Mouse (Mus musculus): ENCODE measurements around the gene Aadac. TPM values are rescaled to one million over a fixed set of nuclear protein-coding genes. Genes with fewer than 3 reads are reported as not detected.

Gene Aadac
- polyA plus RNA-seq, 1 experiment from 2014 or later = 9.8 TPM

DNA sequence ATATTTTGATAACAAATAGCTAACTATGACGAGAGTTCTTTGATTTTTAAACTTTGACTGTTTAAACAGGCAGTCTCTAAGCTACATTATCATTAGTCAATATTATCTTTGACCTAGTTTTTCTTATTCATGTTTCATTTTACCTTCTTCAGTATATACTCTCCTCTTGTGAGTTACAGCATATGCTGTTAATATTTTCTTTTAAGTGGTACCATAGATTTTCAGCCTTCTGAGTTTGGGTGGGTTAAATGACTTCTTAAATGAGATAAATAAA is 32.2 kb downstream of the Aadac start:
- Histone ChIP-seq H3K4me1 (ENCODE audit: control insufficient read depth, insufficient read depth, low read length) (no peaks in the 10 kb centered on the region), H3K27ac (ENCODE audit: low read depth, low read length) (no peak overlapping the region), H3K4me3 (ENCODE audit: low read length) (no peak overlapping the region), H3K4me2 (replicated peaks; ENCODE audit: low read depth, low read length) (no peak overlapping the region), H3K9ac (ENCODE audit: low read depth, low read length) (no peak overlapping the region), H3K9me3 (ENCODE audit: control insufficient read depth, low read length) (no peaks in the 10 kb centered on the region), H3K36me3 (ENCODE audit: control insufficient read depth, insufficient read depth, low read length) (no peaks in the 10 kb centered on the region), H3K27me3 (ENCODE audit: control insufficient read depth, insufficient read depth, low read length) (no peaks in the 10 kb centered on the region)
- no peak for ATAC-seq (ENCODE audit: low FRiP score, low TSS enrichment)
- 58% methylated on average over 1 of the region's 1 CpGs for WGBS

DNA sequence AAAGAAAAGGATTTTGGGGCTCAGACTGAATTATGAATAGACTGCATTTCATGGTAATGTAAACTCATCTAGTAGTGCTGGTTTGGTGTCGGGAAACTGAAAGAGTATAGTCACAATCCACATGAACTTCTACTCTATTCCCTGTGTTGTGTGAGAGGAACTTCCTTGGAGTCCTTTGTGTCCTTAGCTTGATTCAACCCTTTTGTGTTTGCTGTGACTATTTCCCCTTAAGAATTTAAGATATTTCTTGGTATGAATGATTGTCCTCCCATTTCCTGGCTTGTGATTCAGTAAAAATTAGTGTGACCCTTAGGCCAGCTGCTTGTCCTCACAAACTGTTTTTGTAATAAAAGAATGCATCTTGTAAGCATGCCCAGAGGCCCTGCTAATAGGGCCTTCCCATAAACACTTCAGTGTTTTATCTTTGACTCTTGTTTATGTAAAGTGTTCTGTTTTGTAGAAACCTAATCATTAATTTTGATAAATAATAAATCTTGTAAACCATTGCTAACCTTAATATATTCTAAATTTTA is 53.4 kb downstream of the Aadac start:
- Histone ChIP-seq H3K9ac (ENCODE audit: low read depth, low read length) (no peak overlapping the region), H3K4me2 (replicated peaks; ENCODE audit: low read depth, low read length) (no peak overlapping the region), H3K27ac (ENCODE audit: low read depth, low read length) (peak overlapping the region; percentile 7; the same call in 1 of the 2 replicates), H3K27me3 (ENCODE audit: control insufficient read depth, insufficient read depth, low read length) (no peaks in the 10 kb centered on the region), H3K4me1 (ENCODE audit: control insufficient read depth, insufficient read depth, low read length) (no peaks in the 10 kb centered on the region), H3K9me3 (ENCODE audit: control insufficient read depth, low read length) (no peaks in the 10 kb centered on the region), H3K36me3 (ENCODE audit: control insufficient read depth, insufficient read depth, low read length) (no peaks in the 10 kb centered on the region), H3K4me3 (ENCODE audit: low read length) (no peak overlapping the region)
- ATAC-seq (ENCODE audit: low FRiP score, low TSS enrichment) = 0 out of 2 replicates have a peak, but pooled peaks have one; percentile 52
- WGBS = 75% methylated on average over 1 of the region's 1 CpGs

DNA sequence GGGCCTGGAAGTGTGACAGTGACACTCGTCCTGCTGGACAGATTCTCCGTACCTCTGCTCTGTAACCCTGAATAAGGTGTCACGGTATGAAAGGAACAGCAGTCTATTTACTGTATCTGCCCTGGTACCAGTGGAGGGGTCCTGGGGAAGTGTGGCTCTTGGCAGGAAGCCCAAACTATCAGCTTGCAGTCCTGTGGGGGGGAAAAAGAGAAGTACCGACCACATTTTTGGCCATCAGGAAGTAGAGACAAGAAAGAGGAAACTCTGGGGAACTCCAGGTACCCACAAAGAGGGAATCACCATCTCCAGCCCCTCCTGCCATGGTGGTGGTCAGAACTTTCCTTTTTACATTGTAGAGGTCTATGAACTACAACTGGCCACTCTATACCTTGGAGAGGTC is 55.1 kb downstream of the Aadac start:
- no peak overlapping the region for H3K4me3 ChIP-seq (ENCODE audit: low read length)
- no peaks in the 10 kb centered on the region for H3K27me3 ChIP-seq (ENCODE audit: control insufficient read depth, insufficient read depth, low read length)
- no peak overlapping the region for H3K4me2 ChIP-seq (replicated peaks; ENCODE audit: low read depth, low read length)
- no peaks in the 10 kb centered on the region for H3K4me1 ChIP-seq (ENCODE audit: control insufficient read depth, insufficient read depth, low read length)
- no peak overlapping the region for H3K9ac ChIP-seq (ENCODE audit: low read depth, low read length)
- 52% methylated on average over 4 of the region's 4 CpGs for WGBS
- no peak for ATAC-seq (ENCODE audit: low FRiP score, low TSS enrichment)
- no peak overlapping the region for H3K27ac ChIP-seq (ENCODE audit: low read depth, low read length)
- H3K36me3 ChIP-seq (ENCODE audit: control insufficient read depth, insufficient read depth, low read length) = no peaks in the 10 kb centered on the region
- H3K9me3 ChIP-seq (ENCODE audit: control insufficient read depth, low read length) = no peaks in the 10 kb centered on the region

DNA sequence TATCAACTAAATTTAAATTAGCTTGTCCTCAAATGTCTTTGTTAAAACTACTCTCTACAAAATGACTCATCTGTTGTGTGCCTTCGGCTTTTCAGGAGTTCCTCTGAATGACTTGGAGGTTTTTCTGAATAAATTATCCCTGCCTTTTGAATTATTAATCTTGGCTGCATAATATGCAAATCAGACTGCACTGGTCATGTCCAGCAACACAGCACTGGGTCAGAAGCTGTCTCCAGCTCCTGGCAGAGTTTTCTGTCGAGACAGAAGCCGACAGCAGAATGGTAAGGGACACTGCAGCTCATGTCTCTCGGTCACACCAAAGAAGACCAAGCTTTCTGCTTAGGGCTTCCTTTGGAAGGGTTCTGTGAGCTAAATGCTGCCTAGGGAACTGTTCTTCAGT is 56.1 kb downstream of the Aadac start, which contains the start of gene Sucnr1:
Gene Sucnr1 (plus strand): TSS at position 222 of the 400 bp plus-strand sequence.
- Histone ChIP-seq H3K36me3 (ENCODE audit: control insufficient read depth, insufficient read depth, low read length) (no peaks in the 10 kb centered on the region), H3K4me2 (replicated peaks; ENCODE audit: low read depth, low read length) (no peak within 1 kb of the TSS), H3K9ac (ENCODE audit: low read depth, low read length) (no peak within 1 kb of the TSS), H3K4me3 (ENCODE audit: low read length) (no peak within 1 kb of the TSS), H3K27me3 (ENCODE audit: control insufficient read depth, insufficient read depth, low read length) (no peaks in the 10 kb centered on the region), H3K9me3 (ENCODE audit: control insufficient read depth, low read length) (no peaks in the 10 kb centered on the region), H3K4me1 (ENCODE audit: control insufficient read depth, insufficient read depth, low read length) (no peaks in the 10 kb centered on the region), H3K27ac (ENCODE audit: low read depth, low read length) (no peak within 1 kb of the TSS)
- 77% methylated on average over 4 of the region's 4 CpGs for WGBS
- no peak for ATAC-seq (ENCODE audit: low FRiP score, low TSS enrichment)

DNA sequence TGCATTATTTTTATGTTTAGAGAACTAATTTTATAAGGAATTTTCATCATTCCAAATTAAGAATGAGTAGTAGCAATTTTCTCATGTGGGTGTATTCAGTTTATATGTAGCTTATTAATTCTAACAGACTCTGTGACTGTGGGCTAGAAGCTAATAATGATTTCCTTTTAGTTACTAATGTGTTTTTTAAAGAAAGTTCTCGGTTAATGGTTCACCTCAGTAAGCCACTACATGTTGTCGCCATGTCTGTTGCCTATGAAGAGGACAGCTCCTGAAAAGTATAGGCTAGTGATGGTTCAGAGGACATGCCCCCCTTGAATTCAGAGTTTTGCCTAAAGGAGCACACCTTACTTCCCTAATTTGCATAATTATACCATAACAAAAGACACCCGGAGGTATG is 57.2 kb downstream of the Aadac start:
- ATAC-seq (ENCODE audit: low FRiP score, low TSS enrichment) = no peak
- WGBS = 69% methylated on average over 3 of the region's 3 CpGs
- no peaks in the 10 kb centered on the region for H3K9me3 ChIP-seq (ENCODE audit: control insufficient read depth, low read length)

DNA sequence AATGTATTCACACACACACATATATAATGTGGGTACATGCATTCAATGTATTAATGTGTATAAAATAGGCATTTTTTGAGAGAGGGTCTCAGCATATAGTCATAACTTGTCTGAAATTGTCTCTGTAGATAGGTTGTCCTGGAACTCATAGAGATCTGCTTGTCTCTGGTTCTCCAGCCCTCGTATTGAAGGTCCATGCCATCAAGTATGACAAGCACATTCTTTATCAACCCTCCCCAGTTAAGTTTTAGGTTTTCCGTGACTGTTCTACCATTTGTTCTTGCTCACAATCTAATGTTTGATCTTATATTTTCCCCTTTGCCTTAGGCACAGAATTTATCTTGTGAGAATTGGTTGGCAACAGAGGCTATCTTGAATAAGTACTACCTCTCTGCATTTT is 60.2 kb downstream of the Aadac start:
- no peaks in the 10 kb centered on the region for H3K9me3 ChIP-seq (ENCODE audit: control insufficient read depth, low read length)
- no peak for ATAC-seq (ENCODE audit: low FRiP score, low TSS enrichment)
- H3K27ac ChIP-seq (ENCODE audit: low read depth, low read length) = no peak overlapping the region
- no peaks in the 10 kb centered on the region for H3K36me3 ChIP-seq (ENCODE audit: control insufficient read depth, insufficient read depth, low read length)
- H3K27me3 ChIP-seq (ENCODE audit: control insufficient read depth, insufficient read depth, low read length) = no peaks in the 10 kb centered on the region
- H3K4me2 ChIP-seq (replicated peaks; ENCODE audit: low read depth, low read length) = no peak overlapping the region
- no peaks in the 10 kb centered on the region for H3K4me1 ChIP-seq (ENCODE audit: control insufficient read depth, insufficient read depth, low read length)
- no peak overlapping the region for H3K9ac ChIP-seq (ENCODE audit: low read depth, low read length)
- WGBS = 81% methylated on average over 2 of the region's 2 CpGs
- no peak overlapping the region for H3K4me3 ChIP-seq (ENCODE audit: low read length)

More for the DNA sequence above, 57.2 kb downstream of the Aadac start:
- Histone ChIP-seq H3K4me1 (ENCODE audit: control insufficient read depth, insufficient read depth, low read length) (no peaks in the 10 kb centered on the region), H3K27me3 (ENCODE audit: control insufficient read depth, insufficient read depth, low read length) (no peaks in the 10 kb centered on the region), H3K9ac (ENCODE audit: low read depth, low read length) (no peak overlapping the region), H3K4me3 (ENCODE audit: low read length) (no peak overlapping the region), H3K27ac (ENCODE audit: low read depth, low read length) (no peak overlapping the region), H3K36me3 (ENCODE audit: control insufficient read depth, insufficient read depth, low read length) (no peaks in the 10 kb centered on the region), H3K4me2 (replicated peaks; ENCODE audit: low read depth, low read length) (no peak overlapping the region)

Other genes starting within 250 kb of the Aadac start
- not detected in 2 replicates for gene Gm8298, start 164.7 kb upstream of the Aadac start, polyA plus RNA-seq (2014; fragmentation: Nextera tagmentation; extraction: Ambion mirVana)
- not detected in 2 replicates for gene C130079G13Rik, start 100.5 kb upstream of the Aadac start, polyA plus RNA-seq (2014; fragmentation: Nextera tagmentation; extraction: Ambion mirVana)
- gene Aadacl2, start 19.0 kb upstream of the Aadac start, polyA plus RNA-seq (2014; fragmentation: Nextera tagmentation; extraction: Ambion mirVana) = not detected in 2 replicates
- gene Sucnr1, start 56.2 kb downstream of the Aadac start, polyA plus RNA-seq (2014; fragmentation: Nextera tagmentation; extraction: Ambion mirVana) = 1.4 and 1.8 TPM in 2 replicates

All from kidney, embryonic 14.5 days (tissue).